Mouse (Mus musculus): Measurements from ENCODE around the gene Cyth3. TPM values are rescaled to one million over a fixed set of nuclear protein-coding genes. Genes with fewer than 3 reads are reported as not detected.

The Cyth3 gene
- polyA plus RNA-seq, 1 experiment, result 12.3 TPM

GRCm38 (mm10) chr5:143670740-143671415 is 48.6 kb downstream of the Cyth3 start:
- no peak overlapping the region for H3K4me3 ChIP-seq (ENCODE audit: extremely low read depth, insufficient read depth, insufficient read length)
- WGBS, result 92% methylated on average over 6 of the region's 6 CpGs
- TF ChIP-seq POLR2A (IDR thresholded peaks at IDR 0.05; ENCODE audit: low read depth, low read length) (no peak), CTCF (IDR thresholded peaks at IDR 0.05; ENCODE audit: extremely low read depth, insufficient read depth, insufficient read length, insufficient replicate concordance) (no peak)
- no peaks in the 10 kb centered on the region for H3K4me1 ChIP-seq (ENCODE audit: control insufficient read depth, insufficient read depth, insufficient read length)
- no peaks in the 10 kb centered on the region for H3K27me3 ChIP-seq (ENCODE audit: control insufficient read depth, insufficient read depth, low read length)
- no peaks in the 10 kb centered on the region for H3K36me3 ChIP-seq (ENCODE audit: control insufficient read depth, insufficient read depth, low read length)
- DNase-seq (ENCODE audit: low read depth in 1 of 2, low spot score in 2 of 2), result no peak
- H3K27ac ChIP-seq (ENCODE audit: insufficient read depth, low read length), result no peak overlapping the region

GRCm38 (mm10) chr5:143674576-143674975 is 52.3 kb downstream of the Cyth3 start:
- no peaks in the 10 kb centered on the region; the same call in 1 of the 2 replicates for H3K4me1 ChIP-seq (ENCODE audit: control insufficient read depth, insufficient read depth, insufficient read length)
- H3K4me3 ChIP-seq (ENCODE audit: extremely low read depth, insufficient read depth, insufficient read length), result no peak overlapping the region
- no peaks in the 10 kb centered on the region for H3K27me3 ChIP-seq (ENCODE audit: control insufficient read depth, insufficient read depth, low read length)
- no peak for TF ChIP-seq POLR2A (IDR thresholded peaks at IDR 0.05; ENCODE audit: low read depth, low read length)
- TF ChIP-seq CTCF (IDR thresholded peaks at IDR 0.05; ENCODE audit: extremely low read depth, insufficient read depth, insufficient read length, insufficient replicate concordance), result no peak
- H3K36me3 ChIP-seq (ENCODE audit: control insufficient read depth, insufficient read depth, low read length), result no peaks in the 10 kb centered on the region
- no peak overlapping the region for H3K27ac ChIP-seq (ENCODE audit: insufficient read depth, low read length)
- WGBS, result 36% methylated on average over 5 of the region's 5 CpGs
- no peak for DNase-seq (ENCODE audit: low read depth in 1 of 2, low spot score in 2 of 2)

GRCm38 (mm10) chr5:143676218-143676985 is 54.2 kb downstream of the Cyth3 start:
- Histone ChIP-seq H3K27me3 (ENCODE audit: control insufficient read depth, insufficient read depth, low read length) (no peaks in the 10 kb centered on the region), H3K4me3 (ENCODE audit: extremely low read depth, insufficient read depth, insufficient read length) (no peak overlapping the region), H3K36me3 (ENCODE audit: control insufficient read depth, insufficient read depth, low read length) (no peaks in the 10 kb centered on the region), H3K27ac (ENCODE audit: insufficient read depth, low read length) (no peak overlapping the region), H3K4me1 (ENCODE audit: control insufficient read depth, insufficient read depth, insufficient read length) (peaks cover 3% of the 10 kb centered on the region)
- TF ChIP-seq POLR2A (IDR thresholded peaks at IDR 0.05; ENCODE audit: low read depth, low read length) (no peak), CTCF (IDR thresholded peaks at IDR 0.05; ENCODE audit: extremely low read depth, insufficient read depth, insufficient read length, insufficient replicate concordance) (no peak)
- 86% methylated on average over 5 of the region's 5 CpGs for WGBS
- DNase-seq (ENCODE audit: low read depth in 1 of 2, low spot score in 2 of 2), result no peak

- Histone ChIP-seq H3K4me1 (ENCODE audit: control insufficient read depth, insufficient read depth, insufficient read length) (peaks cover 3% of the 10 kb centered on the region), H3K4me3 (ENCODE audit: extremely low read depth, insufficient read depth, insufficient read length) (no peak overlapping the region), H3K36me3 (ENCODE audit: control insufficient read depth, insufficient read depth, low read length) (no peaks in the 10 kb centered on the region), H3K27me3 (ENCODE audit: control insufficient read depth, insufficient read depth, low read length) (no peaks in the 10 kb centered on the region), H3K27ac (ENCODE audit: insufficient read depth, low read length) (no peak overlapping the region)
- 89% methylated on average over 4 of the region's 4 CpGs for WGBS
- no peak for DNase-seq (ENCODE audit: low read depth in 1 of 2, low spot score in 2 of 2)
- TF ChIP-seq CTCF (IDR thresholded peaks at IDR 0.05; ENCODE audit: extremely low read depth, insufficient read depth, insufficient read length, insufficient replicate concordance), result no peak
- TF ChIP-seq POLR2A (IDR thresholded peaks at IDR 0.05; ENCODE audit: low read depth, low read length), result no peak
Observed at GRCm38 (mm10) chr5:143677363-143677762, 55.1 kb downstream of the Cyth3 start.

GRCm38 (mm10) chr5:143678634-143679271 is 56.5 kb downstream of the Cyth3 start:
- Histone ChIP-seq H3K27ac (ENCODE audit: insufficient read depth, low read length) (no peak overlapping the region), H3K4me1 (ENCODE audit: control insufficient read depth, insufficient read depth, insufficient read length) (peaks cover 3% of the 10 kb centered on the region), H3K4me3 (ENCODE audit: extremely low read depth, insufficient read depth, insufficient read length) (no peak overlapping the region), H3K36me3 (ENCODE audit: control insufficient read depth, insufficient read depth, low read length) (no peaks in the 10 kb centered on the region), H3K27me3 (ENCODE audit: control insufficient read depth, insufficient read depth, low read length) (no peaks in the 10 kb centered on the region)
- TF ChIP-seq CTCF (IDR thresholded peaks at IDR 0.05; ENCODE audit: extremely low read depth, insufficient read depth, insufficient read length, insufficient replicate concordance) (no peak), POLR2A (IDR thresholded peaks at IDR 0.05; ENCODE audit: low read depth, low read length) (no peak)
- 75% methylated on average over 6 of the region's 6 CpGs for WGBS
- DNase-seq (ENCODE audit: low read depth in 1 of 2, low spot score in 2 of 2), result no peak

- H3K4me1 ChIP-seq (ENCODE audit: control insufficient read depth, insufficient read depth, insufficient read length), result peaks cover 3% of the 10 kb centered on the region
Observed at GRCm38 (mm10) chr5:143679654-143680053, 57.4 kb downstream of the Cyth3 start.

More at GRCm38 (mm10) chr5:143679654-143680053, 57.4 kb downstream of the Cyth3 start:
- Histone ChIP-seq H3K36me3 (ENCODE audit: control insufficient read depth, insufficient read depth, low read length) (no peaks in the 10 kb centered on the region), H3K4me3 (ENCODE audit: extremely low read depth, insufficient read depth, insufficient read length) (no peak overlapping the region), H3K27ac (ENCODE audit: insufficient read depth, low read length) (no peak overlapping the region), H3K27me3 (ENCODE audit: control insufficient read depth, insufficient read depth, low read length) (no peaks in the 10 kb centered on the region)
- TF ChIP-seq POLR2A (IDR thresholded peaks at IDR 0.05; ENCODE audit: low read depth, low read length) (no peak), CTCF (IDR thresholded peaks at IDR 0.05; ENCODE audit: extremely low read depth, insufficient read depth, insufficient read length, insufficient replicate concordance) (no peak)
- WGBS, result 34% methylated on average over 6 of the region's 6 CpGs
- DNase-seq (ENCODE audit: low read depth in 1 of 2, low spot score in 2 of 2), result no peak

Measured in spleen, adult 2 months (tissue).